Mouse (Mus musculus) MEL (cell line): ENCODE results near the gene Kcne4. TPM values are rescaled to one million over a fixed set of nuclear protein-coding genes. Genes with fewer than 3 reads are reported as not detected.

Experiments used
- DNase-seq: peaks from one replicate; pipeline ENCODE4 v3.0.0; 2011; ENCODE audit warnings: low read depth, low spot score
- H3K27ac ChIP-seq: 2 replicates; pipeline ENCODE4 v1.5.1; 2012; ENCODE audit warnings: low read depth, mild to moderate bottlenecking, control low read depth, low read length, moderate library complexity; ENCODE audit not compliant: control insufficient read depth
- H3K27me3 ChIP-seq, 2 experiments: fragments of 150-350 bp in 1 of 2; sonication (generic) in 1 of 2; 2 replicates each; pipeline ENCODE4 v1.6.1; 2012; ENCODE audit warnings: low read length in 2 of 2, mild to moderate bottlenecking in 2 of 2, improper control_type of control experiment in 1 of 2, moderate library complexity in 1 of 2; ENCODE audit not compliant: insufficient read depth in 2 of 2, control insufficient read depth in 1 of 2
- H3K36me3 ChIP-seq, 2 experiments: 2 replicates each; pipeline ENCODE4 v1.6.1; 2012 to 2014; ENCODE audit warnings: low read length in 2 of 2, improper control_type of control experiment in 1 of 2, inconsistent platforms in 1 of 2, mild to moderate bottlenecking in 1 of 2; ENCODE audit not compliant: insufficient read depth in 2 of 2, control insufficient read depth in 1 of 2
- H3K4me1 ChIP-seq, 2 experiments: fragments of 150-350 bp in 1 of 2; sonication (generic) in 1 of 2; 2 replicates each; pipeline ENCODE4 v1.6.1; 2012; ENCODE audit warnings: low read length in 2 of 2, improper control_type of control experiment in 1 of 2, mild to moderate bottlenecking in 1 of 2; ENCODE audit not compliant: insufficient read depth in 2 of 2, control insufficient read depth in 1 of 2
- H3K4me3 ChIP-seq, 2 experiments: fragments of 150-350 bp in 1 of 2; sonication (generic) in 1 of 2; 2 replicates each; pipeline ENCODE4 v1.5.1; 2012; ENCODE audit warnings: low read depth in 2 of 2, low read length in 2 of 2, mild to moderate bottlenecking in 2 of 2, moderate library complexity in 2 of 2, control low read depth in 1 of 2, improper control_type of control experiment in 1 of 2; ENCODE audit not compliant: control insufficient read depth in 1 of 2, insufficient read depth in 1 of 2
- H3K79me2 ChIP-seq: 2 replicates; pipeline ENCODE4 v1.6.1; 2012; ENCODE audit warnings: mild to moderate bottlenecking, low read length, moderate library complexity; ENCODE audit not compliant: control insufficient read depth, poor library complexity, insufficient read depth
- H3K9ac ChIP-seq: 2 replicates; pipeline ENCODE4 v1.6.1; 2012; ENCODE audit warnings: low read depth, mild to moderate bottlenecking, control low read depth, low read length, moderate library complexity; ENCODE audit not compliant: control insufficient read depth, poor library complexity, severe bottlenecking
- H3K9me3 ChIP-seq: fragments of 150-350 bp; sonication (generic); replicated peaks from 2 replicates; pipeline ENCODE4 v1.6.1; 2012; ENCODE audit warnings: mild to moderate bottlenecking, low read length, improper control_type of control experiment, moderate library complexity; ENCODE audit not compliant: insufficient read depth
- BHLHE40 ChIP-seq: IDR thresholded peaks from 2 replicates; pipeline ENCODE4 v1.6.1; 2012; ENCODE audit warnings: low read depth, mild to moderate bottlenecking, inconsistent platforms, low read length, improper control_type of control experiment, borderline replicate concordance
- CTCF ChIP-seq, 3 experiments: IDR thresholded peaks in 2 of 3; conservative IDR thresholded peaks in 1 of 3; 2 replicates each; pipeline ENCODE4 v1.5.1; 2011 to 2012; ENCODE audit warnings: low read length in 3 of 3, low read depth in 2 of 3, mild to moderate bottlenecking in 2 of 3, improper control_type of control experiment in 1 of 3, inconsistent platforms in 1 of 3, mixed read lengths in 1 of 3, moderate library complexity in 1 of 3; ENCODE audit not compliant: control insufficient read depth in 1 of 3, insufficient read depth in 1 of 3, poor library complexity in 1 of 3, severe bottlenecking in 1 of 3
- E2F4 ChIP-seq: IDR thresholded peaks from 2 replicates; pipeline ENCODE4 v1.6.1; 2011; ENCODE audit warnings: low read depth, low read length, improper control_type of control experiment, borderline replicate concordance
- EP300 ChIP-seq, 2 experiments: IDR thresholded peaks; 2 replicates each; pipeline ENCODE4 v1.6.1; 2011; ENCODE audit warnings: improper control_type of control experiment in 2 of 2, low read length in 2 of 2, low read depth in 1 of 2, mild to moderate bottlenecking in 1 of 2
- GABPA ChIP-seq: IDR thresholded peaks from 2 replicates; pipeline ENCODE4 v1.6.1; 2012; ENCODE audit warnings: low read depth, mild to moderate bottlenecking, inconsistent platforms, low read length, improper control_type of control experiment, moderate library complexity
- KAT2A ChIP-seq: conservative IDR thresholded peaks from 2 replicates; pipeline ENCODE4 v1.6.1; 2012; ENCODE audit warnings: low read depth, low read length, improper control_type of control experiment, inconsistent platforms
- MAFK ChIP-seq: IDR thresholded peaks from 2 replicates; pipeline ENCODE4 v1.6.1; 2011; ENCODE audit warnings: low read depth, mild to moderate bottlenecking, low read length, improper control_type of control experiment, borderline replicate concordance
- MAZ ChIP-seq: IDR thresholded peaks from 2 replicates; pipeline ENCODE4 v1.6.1; 2012; ENCODE audit warnings: low read depth, mild to moderate bottlenecking, inconsistent platforms, low read length, improper control_type of control experiment
- MEF2A ChIP-seq: IDR thresholded peaks from 2 replicates; pipeline ENCODE4 v1.6.1; 2014; ENCODE audit warnings: low read depth, mild to moderate bottlenecking, inconsistent platforms, low read length, improper control_type of control experiment; ENCODE audit not compliant: poor library complexity, insufficient replicate concordance, severe bottlenecking; ENCODE audit errors: extremely low read depth
- MXI1 ChIP-seq: IDR thresholded peaks from 2 replicates; pipeline ENCODE4 v1.6.1; 2011; ENCODE audit warnings: mild to moderate bottlenecking, low read depth, low read length, improper control_type of control experiment
- MYB ChIP-seq: IDR thresholded peaks from 2 replicates; pipeline ENCODE4 v1.6.1; 2011; ENCODE audit warnings: mild to moderate bottlenecking, low read depth, low read length, improper control_type of control experiment
- MYC ChIP-seq: IDR thresholded peaks from 2 replicates; pipeline ENCODE4 v1.6.1; 2011; ENCODE audit warnings: low read depth, mild to moderate bottlenecking, low read length, improper control_type of control experiment, moderate library complexity
- NRF1 ChIP-seq: IDR thresholded peaks from 2 replicates; pipeline ENCODE4 v1.6.1; 2014; ENCODE audit warnings: low read depth, mild to moderate bottlenecking, inconsistent platforms, low read length, improper control_type of control experiment, moderate library complexity; ENCODE audit not compliant: poor library complexity, insufficient read depth, severe bottlenecking
- POLR2AphosphoS2 ChIP-seq: IDR thresholded peaks from 2 replicates; pipeline ENCODE4 v1.6.1; 2011; ENCODE audit warnings: low read length, improper control_type of control experiment
- POLR2AphosphoS5 ChIP-seq: IDR thresholded peaks from 2 replicates; pipeline ENCODE4 v1.6.1; 2012; ENCODE audit warnings: low read depth, borderline replicate concordance, mild to moderate bottlenecking, inconsistent platforms, low read length, moderate library complexity, mixed read lengths
- RCOR1 ChIP-seq: IDR thresholded peaks from 2 replicates; pipeline ENCODE4 v1.6.1; 2012; ENCODE audit warnings: low read depth, mild to moderate bottlenecking, inconsistent platforms, low read length, improper control_type of control experiment
- SIN3A ChIP-seq: IDR thresholded peaks from 2 replicates; pipeline ENCODE4 v1.6.1; 2012; ENCODE audit warnings: low read length, improper control_type of control experiment, inconsistent platforms
- TAL1 ChIP-seq: IDR thresholded peaks from 2 replicates; pipeline ENCODE4 v1.6.1; 2012; ENCODE audit warnings: mild to moderate bottlenecking, inconsistent platforms, low read length, moderate library complexity, mixed read lengths
- TBP ChIP-seq: IDR thresholded peaks from 2 replicates; pipeline ENCODE4 v1.8.0; 2011; ENCODE audit warnings: low read depth, low read length, improper control_type of control experiment
- TCF12 ChIP-seq: IDR thresholded peaks from 2 replicates; pipeline ENCODE4 v1.6.1; 2014; ENCODE audit warnings: low read depth, mild to moderate bottlenecking, inconsistent platforms, low read length, improper control_type of control experiment, moderate library complexity
- UBTF ChIP-seq: IDR thresholded peaks from 2 replicates; pipeline ENCODE4 v1.6.1; 2012; ENCODE audit warnings: low read depth, mild to moderate bottlenecking, inconsistent platforms, low read length, improper control_type of control experiment, moderate library complexity, borderline replicate concordance; ENCODE audit not compliant: insufficient read depth
- USF1 ChIP-seq: IDR thresholded peaks from 2 replicates; pipeline ENCODE4 v1.6.1; 2014; ENCODE audit warnings: low read depth, mild to moderate bottlenecking, inconsistent platforms, low read length, improper control_type of control experiment, moderate library complexity
- USF2 ChIP-seq, 2 experiments: IDR thresholded peaks; 2 replicates each; pipeline ENCODE4 v1.6.1; 2011 to 2012; ENCODE audit warnings: improper control_type of control experiment in 2 of 2, low read length in 2 of 2, borderline replicate concordance in 1 of 2, inconsistent platforms in 1 of 2, low read depth in 1 of 2, mild to moderate bottlenecking in 1 of 2; ENCODE audit not compliant: insufficient read depth in 1 of 2
- polyA plus RNA-seq, 2 experiments: library from polyadenylated mRNA; stranded (reverse) in 1 of 2; unstranded in 1 of 2; fragments of >175 nt in 1 of 2; fragments of >200 nt in 1 of 2; gene quantifications; 2 replicates each; pipeline versions ENCODE4 v1.2.1 to v1.2.4; 2012; ENCODE audit warnings: low replicate concordance in 2 of 2, low read depth in 1 of 2; ENCODE audit not compliant: insufficient read length in 2 of 2, insufficient read depth in 1 of 2, missing spikeins in 1 of 2
- total RNA-seq: library from RNA; depleted of rRNA; stranded (reverse); fragments of 300-350 nt; gene quantifications from 2 replicates; pipeline ENCODE4 v1.2.3, GENCODE M21; 2012

Kcne4 gene
- total and polyA plus RNA-seq, 3 experiments: not detected

DNA sequence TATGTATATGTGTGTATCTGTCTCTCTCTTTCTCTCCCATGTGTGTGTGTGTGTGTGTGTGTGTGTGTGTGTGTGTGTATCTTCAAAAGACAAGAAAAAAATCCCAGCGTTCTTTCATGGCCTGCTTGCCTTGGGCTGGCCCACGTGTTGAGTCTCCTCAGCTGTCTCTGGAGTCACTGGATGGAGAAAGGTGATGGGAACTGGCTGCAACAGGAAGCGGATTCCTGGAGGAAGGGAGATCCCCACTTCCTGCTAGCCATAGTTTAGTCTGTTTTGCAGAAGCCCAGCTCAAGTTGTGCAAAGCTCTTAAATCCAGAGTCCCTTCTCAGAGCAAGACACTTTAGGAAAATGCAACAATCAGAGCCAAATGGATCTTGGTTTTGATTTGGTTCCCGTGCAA is 6.7 kb upstream of the Kcne4 start:
- TF ChIP-seq MYB (no peak), RCOR1 (no peak), TBP (no peak), TAL1 (no peak), E2F4 (no peak), MXI1 (no peak), BHLHE40 (no peak), TCF12 (no peak), POLR2AphosphoS2 (no peak), NRF1 (no peak), POLR2AphosphoS5 (no peak)
- Histone ChIP-seq H3K79me2 (no peaks in the 10 kb centered on the region), H3K4me1 (no peaks in the 10 kb centered on the region), H3K27me3 (no peaks in the 10 kb centered on the region), H3K27ac (no peak overlapping the region), H3K9ac (no peak overlapping the region), H3K9me3 (no peaks in the 10 kb centered on the region), H3K36me3 (no peaks in the 10 kb centered on the region), H3K4me3 (no peak overlapping the region)
- DNase-seq: no peak

DNA sequence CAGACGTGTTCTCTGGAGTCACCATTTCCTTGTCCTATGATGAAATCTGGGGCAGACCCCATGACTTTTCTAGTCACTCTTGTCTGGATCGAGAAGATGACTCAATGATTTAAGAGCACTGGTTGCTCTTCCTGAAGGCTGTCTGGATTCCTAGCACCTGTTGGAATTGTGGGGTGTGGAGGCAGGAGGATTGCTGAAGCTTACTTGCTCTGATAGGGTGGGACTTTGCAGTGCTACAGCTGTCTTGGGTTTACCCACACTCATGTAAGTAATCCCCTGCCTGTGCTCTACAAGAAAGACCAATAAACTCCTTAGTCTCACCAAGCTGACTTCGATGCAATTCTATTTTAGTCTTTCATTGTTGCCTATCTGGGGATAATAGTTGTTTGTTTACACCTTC is 5.7 kb upstream of the Kcne4 start:
- TF ChIP-seq MYC (no peak), CTCF (IDR thresholded peaks at IDR 0.05 in 2 of 3, conservative IDR thresholded peaks at IDR 0.05 in 1 of 3; ENCODE audit: control insufficient read depth in 1 of 3, insufficient read depth in 1 of 3, low read depth in 2 of 3, low read length in 3 of 3, poor library complexity in 1 of 3, severe bottlenecking in 1 of 3) (no peak), BHLHE40 (no peak), TBP (no peak), TCF12 (no peak), EP300 (IDR thresholded peaks at IDR 0.05; ENCODE audit: low read depth in 1 of 2, low read length in 2 of 2) (no peak), MAFK (no peak), MEF2A (no peak), E2F4 (no peak), USF1 (no peak), MXI1 (no peak), SIN3A (no peak), POLR2AphosphoS2 (no peak), KAT2A (no peak), MAZ (no peak), UBTF (no peak), NRF1 (no peak), GABPA (no peak), USF2 (IDR thresholded peaks at IDR 0.05; ENCODE audit: borderline replicate concordance in 1 of 2, insufficient read depth in 1 of 2, low read depth in 1 of 2, low read length in 2 of 2) (no peak)
- Histone ChIP-seq H3K79me2 (no peaks in the 10 kb centered on the region), H3K27me3 (no peaks in the 10 kb centered on the region), H3K9ac (no peak overlapping the region), H3K36me3 (no peaks in the 10 kb centered on the region), H3K4me1 (no peaks in the 10 kb centered on the region), H3K27ac (no peak overlapping the region), H3K9me3 (no peaks in the 10 kb centered on the region), H3K4me3 (no peak overlapping the region)
- no peak for DNase-seq
